Mouse (Mus musculus) embryonic facial prominence, embryonic 14.5 days (tissue): Measurements from ENCODE around the gene Zfp105. TPM values are rescaled to one million over a fixed set of nuclear protein-coding genes. Genes with fewer than 3 reads are reported as not detected.
A peak's percentile ranks its signal among the peaks of the same experiment; 100 is the strongest.

ENCODE experiments used
- ATAC-seq: fragments of 200-750 bp; cut with Nextera tagmentation; 2 replicates; pipeline ENCODE4 v1.8.0; 2017; ENCODE audit warnings: low read depth, moderate number of reproducible peaks, moderate TSS enrichment
- DNase-seq: peaks from one replicate; pipeline ENCODE4 v3.0.0-alpha.2; 2015; ENCODE audit warnings: low spot score
- H3K27ac ChIP-seq: fragments of 300-500 bp; sonication (generic); replicated peaks from 2 replicates; pipeline ENCODE4 v1.5.1; 2014; ENCODE audit warnings: low read depth, mild to moderate bottlenecking, low read length, moderate library complexity
- H3K27me3 ChIP-seq: fragments of 300-500 bp; sonication (generic); replicated peaks from 2 replicates; pipeline ENCODE4 v1.6.1; 2014; ENCODE audit warnings: low read length; ENCODE audit not compliant: control insufficient read depth, insufficient read depth
- H3K36me3 ChIP-seq: fragments of 300-500 bp; sonication (generic); 2 replicates; pipeline ENCODE4 v1.6.1; 2014; ENCODE audit warnings: low read length, mixed read lengths; ENCODE audit not compliant: control insufficient read depth, insufficient read depth
- H3K4me1 ChIP-seq: fragments of 300-500 bp; sonication (generic); 2 replicates; pipeline ENCODE4 v1.6.1; 2014; ENCODE audit warnings: antibody characterized with exemption, low read length; ENCODE audit not compliant: control insufficient read depth, insufficient read depth
- H3K4me2 ChIP-seq: fragments of 300-500 bp; sonication (generic); 2 replicates; pipeline ENCODE4 v1.6.1; 2014; ENCODE audit warnings: low read depth, mild to moderate bottlenecking, low read length, moderate library complexity, mixed read lengths
- H3K4me3 ChIP-seq: fragments of 300-500 bp; sonication (generic); 2 replicates; pipeline ENCODE4 v1.5.1; 2014; ENCODE audit warnings: low read depth, mild to moderate bottlenecking, low read length
- H3K9ac ChIP-seq: fragments of 300-500 bp; sonication (generic); 2 replicates; pipeline ENCODE4 v1.6.1; 2014; ENCODE audit warnings: low read depth, mild to moderate bottlenecking, low read length, moderate library complexity, mixed read lengths
- H3K9me3 ChIP-seq: fragments of 300-500 bp; sonication (generic); 2 replicates; pipeline ENCODE4 v1.6.1; 2016; ENCODE audit warnings: low read length; ENCODE audit not compliant: control insufficient read depth
- WGBS: fragments of 180-500 bp; shearing (Covaris S2); extraction: QIAGEN DNeasy Blood & Tissue Kit; methylation state at CpG from one replicate; pipeline ENCODE4 v1.1.7; 2014; 5-methylcytosine and 5-hydroxymethylcytosine counted together
- polyA plus RNA-seq: library from polyadenylated mRNA; unstranded; fragments of >200 nt; fragmentation: Nextera tagmentation; extraction: Ambion mirVana; gene quantifications from 2 replicates; pipeline ENCODE4 v1.2.1, GENCODE M21; 2014

Gene Zfp105
- 15.5 and 18.1 TPM in 2 replicates for polyA plus RNA-seq

- ATAC-seq: peak; percentile 99
- WGBS: 0% methylated on average over 33 of the region's 43 CpGs
These were observed at the start of gene Zfp105 for GRCm38 (mm10) chr9:122922936-122923381. Gene Zfp105, plus strand, starts transcription at chr9:122923072.

GRCm38 (mm10) chr9:122874653-122875052 is 48.2 kb upstream of the Zfp105 start:
- ATAC-seq (no peak), DNase-seq (no peak)
- Histone ChIP-seq H3K4me2 (no peak overlapping the region), H3K27ac (no peak overlapping the region), H3K4me1 (no peaks in the 10 kb centered on the region), H3K36me3 (no peaks in the 10 kb centered on the region), H3K27me3 (no peaks in the 10 kb centered on the region), H3K9ac (no peak overlapping the region), H3K4me3 (no peak overlapping the region), H3K9me3 (no peaks in the 10 kb centered on the region)
- 69% methylated on average over 1 of the region's 1 CpGs for WGBS

More at GRCm38 (mm10) chr9:122922936-122923381, at the start of gene Zfp105:
- peak within 1 kb of the TSS; percentile 93 for H3K9ac ChIP-seq
- H3K4me3 ChIP-seq: peak within 1 kb of the TSS; percentile 61
- DNase-seq: peak; percentile 93
- H3K4me1 ChIP-seq: 0 out of 2 replicates have a peak, but pooled peaks cover 4% of the 10 kb centered on the region
- H3K36me3 ChIP-seq: peaks cover 33% of the 10 kb centered on the region
- peak within 1 kb of the TSS; percentile 71 for H3K27ac ChIP-seq
- no peaks in the 10 kb centered on the region for H3K27me3 ChIP-seq
- H3K9me3 ChIP-seq: no peaks in the 10 kb centered on the region
- peak within 1 kb of the TSS; percentile 58 for H3K4me2 ChIP-seq

GRCm38 (mm10) chr9:122875145-122875544 is 47.7 kb upstream of the Zfp105 start:
- no peak overlapping the region for H3K4me3 ChIP-seq
- H3K36me3 ChIP-seq: no peaks in the 10 kb centered on the region
- no peak for DNase-seq
- WGBS: 94% methylated on average over 2 of the region's 2 CpGs
- H3K4me1 ChIP-seq: no peaks in the 10 kb centered on the region
- H3K4me2 ChIP-seq: no peak overlapping the region
- no peaks in the 10 kb centered on the region for H3K27me3 ChIP-seq
- no peak overlapping the region for H3K27ac ChIP-seq
- no peak overlapping the region for H3K9ac ChIP-seq
- no peak for ATAC-seq
- no peaks in the 10 kb centered on the region for H3K9me3 ChIP-seq

GRCm38 (mm10) chr9:122885385-122885784 is 37.5 kb upstream of the Zfp105 start, which contains the start of gene Zkscan7:
Gene Zkscan7, plus strand, starts transcription at chr9:122885685.
- Histone ChIP-seq H3K9me3 (peaks cover 10% of the 10 kb centered on the region; the same call in 1 of the 2 replicates), H3K27ac (no peak within 1 kb of the TSS), H3K4me1 (peaks cover 5% of the 10 kb centered on the region; the same call in 1 of the 2 replicates), H3K36me3 (no peaks in the 10 kb centered on the region), H3K4me2 (peak within 1 kb of the TSS; percentile 87), H3K27me3 (no peaks in the 10 kb centered on the region), H3K9ac (peak within 1 kb of the TSS; percentile 85), H3K4me3 (peak within 1 kb of the TSS; percentile 80)
- DNase-seq (no peak), ATAC-seq (no peak)
- WGBS: 80% methylated on average over 3 of the region's 3 CpGs

GRCm38 (mm10) chr9:122886372-122887179 is 36.3 kb upstream of the Zfp105 start:
- Histone ChIP-seq H3K9me3 (peaks cover 10% of the 10 kb centered on the region; the same call in 1 of the 2 replicates), H3K4me1 (peaks cover 5% of the 10 kb centered on the region; the same call in 1 of the 2 replicates), H3K4me3 (peak overlapping the region; percentile 80), H3K36me3 (no peaks in the 10 kb centered on the region), H3K27me3 (no peaks in the 10 kb centered on the region), H3K27ac (peak overlapping the region; percentile 70; the same call in 1 of the 2 replicates), H3K4me2 (peak overlapping the region; percentile 87), H3K9ac (peak overlapping the region; percentile 85)
- ATAC-seq (peak; percentile 92), DNase-seq (peak; percentile 89)
- 8% methylated on average over 54 of the region's 54 CpGs for WGBS

- WGBS: 81% methylated on average over 2 of the region's 2 CpGs
- Histone ChIP-seq H3K9ac (no peak overlapping the region), H3K27me3 (no peaks in the 10 kb centered on the region), H3K9me3 (peaks cover under 1% of the 10 kb centered on the region; the same call in 1 of the 2 replicates), H3K4me2 (no peak overlapping the region), H3K27ac (no peak overlapping the region), H3K4me1 (0 out of 2 replicates have a peak, but pooled peaks cover 3% of the 10 kb centered on the region), H3K36me3 (peaks cover 6% of the 10 kb centered on the region; the same call in 1 of the 2 replicates), H3K4me3 (no peak overlapping the region)
- ATAC-seq: no peak
- no peak for DNase-seq
These were observed 21.8 kb upstream of the Zfp105 start for GRCm38 (mm10) chr9:122901047-122901446.

- no peaks in the 10 kb centered on the region for H3K9me3 ChIP-seq
- DNase-seq: peak; percentile 90
These were observed 19.9 kb upstream of the Zfp105 start for GRCm38 (mm10) chr9:122902717-122903535.

GRCm38 (mm10) chr9:122922436-122922835 is 436 bp upstream of the Zfp105 start:
- peak overlapping the region; percentile 93 for H3K9ac ChIP-seq
- peaks cover 28% of the 10 kb centered on the region for H3K36me3 ChIP-seq
- ATAC-seq (no peak), DNase-seq (no peak)
- H3K9me3 ChIP-seq: no peaks in the 10 kb centered on the region
- H3K4me2 ChIP-seq: peak overlapping the region; percentile 58
- peak overlapping the region; percentile 61 for H3K4me3 ChIP-seq
- H3K27me3 ChIP-seq: no peaks in the 10 kb centered on the region
- WGBS: 23% methylated on average over 3 of the region's 3 CpGs
- 0 out of 2 replicates have a peak, but pooled peaks cover 4% of the 10 kb centered on the region for H3K4me1 ChIP-seq
- peak overlapping the region; percentile 71; the same call in 1 of the 2 replicates for H3K27ac ChIP-seq

More at GRCm38 (mm10) chr9:122902717-122903535, 19.9 kb upstream of the Zfp105 start:
- ATAC-seq: peak; percentile 96
- Histone ChIP-seq H3K36me3 (no peaks in the 10 kb centered on the region; the same call in 1 of the 2 replicates), H3K4me2 (peak overlapping the region; percentile 69), H3K4me3 (peak overlapping the region; percentile 52), H3K27me3 (no peaks in the 10 kb centered on the region), H3K27ac (no peak overlapping the region), H3K4me1 (0 out of 2 replicates have a peak, but pooled peaks cover 3% of the 10 kb centered on the region), H3K9ac (peak overlapping the region; percentile 74)
- WGBS: 11% methylated on average over 30 of the region's 32 CpGs
